Mouse (Mus musculus): Measurements from ENCODE around the gene Pop5. TPM values are rescaled to one million over a fixed set of nuclear protein-coding genes. Genes with fewer than 3 reads are reported as not detected.

Gene Pop5
- polyA plus RNA-seq, 1 experiment from 2014 or later = 68.1 TPM

GRCm38 (mm10) chr5:115231552-115232120 lies 4.0 kb upstream of the Pop5 start:
- no peak for ATAC-seq (ENCODE audit: low read depth)
- no peaks in the 10 kb centered on the region for H3K36me3 ChIP-seq (ENCODE audit: control insufficient read depth, insufficient read depth)
- WGBS (ENCODE audit: insufficient replicate concordance) = 32% methylated on average over 16 of the region's 16 CpGs
- H3K27me3 ChIP-seq (ENCODE audit: control insufficient read depth, insufficient read depth, low read depth, low read length) = peaks cover 44% of the 10 kb centered on the region
- no peaks in the 10 kb centered on the region for H3K9me3 ChIP-seq (replicated peaks; ENCODE audit: control insufficient read depth, low read length)
- no peak overlapping the region for H3K27ac ChIP-seq (ENCODE audit: low read length)
- no peak overlapping the region for H3K4me3 ChIP-seq (ENCODE audit: low read depth, low read length)
- H3K4me2 ChIP-seq (ENCODE audit: low read depth, low read length) = no peak overlapping the region
- peaks cover 11% of the 10 kb centered on the region for H3K4me1 ChIP-seq (ENCODE audit: control insufficient read depth, low read depth, low read length)
- H3K9ac ChIP-seq (ENCODE audit: low read depth, low read length) = no peak overlapping the region

GRCm38 (mm10) chr5:115232516-115232915 lies 3.1 kb upstream of the Pop5 start:
- Histone ChIP-seq H3K9ac (ENCODE audit: low read depth, low read length) (no peak overlapping the region), H3K4me1 (ENCODE audit: control insufficient read depth, low read depth, low read length) (peaks cover 14% of the 10 kb centered on the region), H3K4me2 (ENCODE audit: low read depth, low read length) (no peak overlapping the region), H3K27me3 (ENCODE audit: control insufficient read depth, insufficient read depth, low read depth, low read length) (peaks cover 44% of the 10 kb centered on the region), H3K27ac (ENCODE audit: low read length) (no peak overlapping the region), H3K36me3 (ENCODE audit: control insufficient read depth, insufficient read depth) (no peaks in the 10 kb centered on the region), H3K9me3 (replicated peaks; ENCODE audit: control insufficient read depth, low read length) (no peaks in the 10 kb centered on the region), H3K4me3 (ENCODE audit: low read depth, low read length) (no peak overlapping the region)
- no peak for ATAC-seq (ENCODE audit: low read depth)
- 52% methylated on average over 6 of the region's 6 CpGs for WGBS (ENCODE audit: insufficient replicate concordance)

GRCm38 (mm10) chr5:115233031-115233780 lies 2.4 kb upstream of the Pop5 start:
- Histone ChIP-seq H3K4me3 (ENCODE audit: low read depth, low read length) (no peak overlapping the region), H3K27ac (ENCODE audit: low read length) (no peak overlapping the region), H3K4me2 (ENCODE audit: low read depth, low read length) (no peak overlapping the region), H3K9ac (ENCODE audit: low read depth, low read length) (no peak overlapping the region), H3K36me3 (ENCODE audit: control insufficient read depth, insufficient read depth) (no peaks in the 10 kb centered on the region), H3K4me1 (ENCODE audit: control insufficient read depth, low read depth, low read length) (peaks cover 15% of the 10 kb centered on the region), H3K27me3 (ENCODE audit: control insufficient read depth, insufficient read depth, low read depth, low read length) (peaks cover 40% of the 10 kb centered on the region), H3K9me3 (replicated peaks; ENCODE audit: control insufficient read depth, low read length) (no peaks in the 10 kb centered on the region)
- WGBS (ENCODE audit: insufficient replicate concordance) = 76% methylated on average over 14 of the region's 14 CpGs
- no peak for ATAC-seq (ENCODE audit: low read depth)

- no peak overlapping the region for H3K4me3 ChIP-seq (ENCODE audit: low read depth, low read length)
- no peak overlapping the region for H3K4me2 ChIP-seq (ENCODE audit: low read depth, low read length)
- WGBS (ENCODE audit: insufficient replicate concordance) = 75% methylated on average over 6 of the region's 6 CpGs
- no peak for ATAC-seq (ENCODE audit: low read depth)
- H3K4me1 ChIP-seq (ENCODE audit: control insufficient read depth, low read depth, low read length) = peaks cover 24% of the 10 kb centered on the region
- no peak overlapping the region for H3K9ac ChIP-seq (ENCODE audit: low read depth, low read length)
- peaks cover 40% of the 10 kb centered on the region for H3K27me3 ChIP-seq (ENCODE audit: control insufficient read depth, insufficient read depth, low read depth, low read length)
- no peaks in the 10 kb centered on the region for H3K36me3 ChIP-seq (ENCODE audit: control insufficient read depth, insufficient read depth)
- no peak overlapping the region for H3K27ac ChIP-seq (ENCODE audit: low read length)
- H3K9me3 ChIP-seq (replicated peaks; ENCODE audit: control insufficient read depth, low read length) = no peaks in the 10 kb centered on the region
Measured at GRCm38 (mm10) chr5:115234519-115234918, 1.1 kb upstream of the Pop5 start.

- ATAC-seq (ENCODE audit: low read depth) = no peak
- H3K27me3 ChIP-seq (ENCODE audit: control insufficient read depth, insufficient read depth, low read depth, low read length) = peaks cover 40% of the 10 kb centered on the region
- no peak overlapping the region for H3K27ac ChIP-seq (ENCODE audit: low read length)
- H3K4me2 ChIP-seq (ENCODE audit: low read depth, low read length) = peak overlapping the region; percentile 91
- H3K9me3 ChIP-seq (replicated peaks; ENCODE audit: control insufficient read depth, low read length) = no peaks in the 10 kb centered on the region
- peaks cover 26% of the 10 kb centered on the region for H3K4me1 ChIP-seq (ENCODE audit: control insufficient read depth, low read depth, low read length)
- peaks cover 7% of the 10 kb centered on the region for H3K36me3 ChIP-seq (ENCODE audit: control insufficient read depth, insufficient read depth)
- H3K9ac ChIP-seq (ENCODE audit: low read depth, low read length) = peak overlapping the region; percentile 60
- peak overlapping the region; percentile 58 for H3K4me3 ChIP-seq (ENCODE audit: low read depth, low read length)
- under 1% methylated on average over 45 of the region's 45 CpGs for WGBS (ENCODE audit: insufficient replicate concordance)
Measured at GRCm38 (mm10) chr5:115235323-115235771, 289 bp upstream of the Pop5 start.

- WGBS (ENCODE audit: insufficient replicate concordance) = under 1% methylated on average over 88 of the region's 88 CpGs
- peaks cover 26% of the 10 kb centered on the region for H3K4me1 ChIP-seq (ENCODE audit: control insufficient read depth, low read depth, low read length)
- H3K4me3 ChIP-seq (ENCODE audit: low read depth, low read length) = peak overlapping the region; percentile 87
- peaks cover 35% of the 10 kb centered on the region for H3K36me3 ChIP-seq (ENCODE audit: control insufficient read depth, insufficient read depth)
- ATAC-seq (ENCODE audit: low read depth) = peak; percentile 90
- peaks cover 25% of the 10 kb centered on the region for H3K27me3 ChIP-seq (ENCODE audit: control insufficient read depth, insufficient read depth, low read depth, low read length)
- H3K4me2 ChIP-seq (ENCODE audit: low read depth, low read length) = peak overlapping the region; percentile 95
- peak overlapping the region; percentile 88 for H3K9ac ChIP-seq (ENCODE audit: low read depth, low read length)
- peak overlapping the region; percentile 72 for H3K27ac ChIP-seq (ENCODE audit: low read length)
- H3K9me3 ChIP-seq (replicated peaks; ENCODE audit: control insufficient read depth, low read length) = no peaks in the 10 kb centered on the region
Measured at GRCm38 (mm10) chr5:115237803-115238728, 2.4 kb downstream of the Pop5 start.

GRCm38 (mm10) chr5:115238729-115239195 lies 3.1 kb downstream of the Pop5 start:
- Histone ChIP-seq H3K4me2 (ENCODE audit: low read depth, low read length) (peak overlapping the region; percentile 95), H3K27me3 (ENCODE audit: control insufficient read depth, insufficient read depth, low read depth, low read length) (peaks cover 23% of the 10 kb centered on the region), H3K4me1 (ENCODE audit: control insufficient read depth, low read depth, low read length) (peaks cover 26% of the 10 kb centered on the region), H3K4me3 (ENCODE audit: low read depth, low read length) (peak overlapping the region; percentile 87), H3K9me3 (replicated peaks; ENCODE audit: control insufficient read depth, low read length) (no peaks in the 10 kb centered on the region), H3K9ac (ENCODE audit: low read depth, low read length) (peak overlapping the region; percentile 88), H3K27ac (ENCODE audit: low read length) (peak overlapping the region; percentile 29; the same call in 1 of the 2 replicates), H3K36me3 (ENCODE audit: control insufficient read depth, insufficient read depth) (peaks cover 42% of the 10 kb centered on the region)
- WGBS (ENCODE audit: insufficient replicate concordance) = 9% methylated on average over 11 of the region's 11 CpGs
- no peak for ATAC-seq (ENCODE audit: low read depth)

- H3K36me3 ChIP-seq (ENCODE audit: control insufficient read depth, insufficient read depth) = peaks cover 56% of the 10 kb centered on the region
- H3K4me3 ChIP-seq (ENCODE audit: low read depth, low read length) = no peak overlapping the region
- peaks cover 25% of the 10 kb centered on the region for H3K4me1 ChIP-seq (ENCODE audit: control insufficient read depth, low read depth, low read length)
- no peak overlapping the region for H3K9ac ChIP-seq (ENCODE audit: low read depth, low read length)
- peaks cover 11% of the 10 kb centered on the region for H3K27me3 ChIP-seq (ENCODE audit: control insufficient read depth, insufficient read depth, low read depth, low read length)
- H3K27ac ChIP-seq (ENCODE audit: low read length) = no peak overlapping the region
- no peak for ATAC-seq (ENCODE audit: low read depth)
- no peaks in the 10 kb centered on the region for H3K9me3 ChIP-seq (replicated peaks; ENCODE audit: control insufficient read depth, low read length)
- WGBS (ENCODE audit: insufficient replicate concordance) = 85% methylated on average over 11 of the region's 11 CpGs
- H3K4me2 ChIP-seq (ENCODE audit: low read depth, low read length) = no peak overlapping the region
Measured at GRCm38 (mm10) chr5:115240191-115240590, 4.6 kb downstream of the Pop5 start.

All from liver, embryonic 16.5 days (tissue).